Mouse (Mus musculus): ENCODE data around the gene Celf2.
"Not testable (repeated sequence)": the region's sequence is repeated elsewhere in the genome, so short reads cannot be mapped to it uniquely, and the experiment has no call there.

The Celf2 gene

GRCm38 (mm10) chr2:7509463-7509862 lies at the start of gene Celf2:
Celf2 (minus strand) TSS chr2:7509563.
- DNase-seq (ENCODE audit: low read depth), result not testable (repeated sequence)

- no peak for DNase-seq (ENCODE audit: low read depth)
These were observed 46.0 kb upstream of the Celf2 start for GRCm38 (mm10) chr2:7555144-7555892.

GRCm38 (mm10) chr2:7554601-7555000 lies 45.2 kb upstream of the Celf2 start:
- no peak for DNase-seq (ENCODE audit: low read depth)

GRCm38 (mm10) chr2:7552887-7553286 lies 43.5 kb upstream of the Celf2 start:
- no peak for DNase-seq (ENCODE audit: low read depth)

DNA sequence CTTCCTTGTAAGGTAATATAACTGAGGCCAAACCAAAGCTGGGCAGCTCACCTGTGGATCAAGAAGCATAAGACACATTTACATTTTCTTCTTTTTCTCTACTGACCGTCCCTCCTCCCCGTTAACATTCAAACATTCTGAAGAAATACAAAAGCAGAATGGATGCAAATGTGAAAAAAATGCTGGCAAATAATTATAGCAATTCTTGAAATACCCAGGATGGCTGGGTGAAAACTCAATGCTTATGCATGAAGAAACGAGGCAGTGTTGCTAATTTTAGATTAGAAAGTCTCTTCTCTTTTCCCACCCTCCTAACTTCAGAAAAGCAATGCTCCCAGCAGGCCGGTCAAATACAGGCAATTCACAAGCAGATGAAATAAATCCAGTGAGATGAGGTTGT lies 39.5 kb upstream of the Celf2 start:
- no peak for DNase-seq (ENCODE audit: low read depth)

GRCm38 (mm10) chr2:7534615-7535204 lies 25.3 kb upstream of the Celf2 start:
- no peak for DNase-seq (ENCODE audit: low read depth)

- no peak for DNase-seq (ENCODE audit: low read depth)
These were observed 24.8 kb upstream of the Celf2 start for GRCm38 (mm10) chr2:7534195-7534594.

DNA sequence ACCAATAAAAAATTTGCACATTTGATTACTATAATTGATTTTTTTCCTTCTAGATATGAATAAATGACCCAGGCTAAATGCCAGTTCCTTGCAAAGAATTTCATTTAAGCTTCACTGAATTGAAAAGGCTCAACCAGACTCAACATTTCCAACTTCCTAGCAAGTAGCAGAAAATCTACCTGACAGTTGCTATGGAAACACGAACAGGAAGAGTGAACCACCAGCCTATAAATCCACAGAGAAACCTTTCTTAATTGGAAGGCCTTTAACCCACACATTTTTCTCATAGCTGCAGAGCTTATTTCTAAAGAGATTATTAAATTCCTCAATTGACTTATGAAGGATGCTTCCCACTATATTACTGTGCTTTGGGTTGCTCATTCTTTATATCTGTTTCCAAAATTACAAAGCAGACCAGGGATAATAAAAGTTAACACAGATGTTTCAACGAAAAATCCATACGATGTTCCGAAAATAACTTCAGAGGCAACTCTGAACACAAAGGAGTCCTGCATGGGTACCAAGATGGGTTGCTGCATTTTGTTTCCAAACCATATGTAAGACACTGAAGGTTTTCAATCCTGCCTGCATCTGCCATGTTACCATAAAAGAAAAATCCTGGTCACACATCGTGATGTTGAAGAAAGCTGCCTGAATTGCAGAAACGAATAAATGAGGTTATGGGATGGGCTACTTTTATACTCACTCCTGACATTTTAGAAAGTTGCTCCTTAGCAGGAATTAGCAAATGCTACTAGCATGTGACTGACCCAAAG lies 22.0 kb upstream of the Celf2 start:
- DNase-seq (ENCODE audit: low read depth), result no peak

- no peak for DNase-seq (ENCODE audit: low read depth)
These were observed 21.3 kb upstream of the Celf2 start for GRCm38 (mm10) chr2:7530461-7531184.

DNA sequence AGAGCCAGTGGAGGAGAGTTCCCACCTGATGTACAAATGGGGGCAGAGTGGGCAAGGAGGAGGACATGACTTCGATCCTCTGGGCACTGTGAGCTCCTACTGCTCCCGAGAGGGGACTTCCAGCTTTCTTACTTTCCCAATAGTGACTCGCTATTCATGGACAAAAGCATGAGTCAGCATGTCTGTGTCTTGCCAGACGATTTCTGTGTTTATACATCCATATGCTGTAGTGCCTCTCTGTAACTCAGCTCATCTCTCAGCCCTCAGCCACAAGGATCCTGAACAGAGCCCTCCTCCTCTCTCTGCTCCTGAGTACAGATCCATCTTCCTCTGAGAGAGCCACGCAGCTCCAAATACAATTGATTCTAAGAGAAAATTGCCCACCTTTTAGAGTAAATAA lies 20.3 kb upstream of the Celf2 start:
- DNase-seq (ENCODE audit: low read depth), result no peak

- no peak for DNase-seq (ENCODE audit: low read depth)
These were observed 17.3 kb upstream of the Celf2 start for GRCm38 (mm10) chr2:7526696-7527095.

- no peak for DNase-seq (ENCODE audit: low read depth)
These were observed 10.1 kb upstream of the Celf2 start for GRCm38 (mm10) chr2:7519473-7519872.

DNA sequence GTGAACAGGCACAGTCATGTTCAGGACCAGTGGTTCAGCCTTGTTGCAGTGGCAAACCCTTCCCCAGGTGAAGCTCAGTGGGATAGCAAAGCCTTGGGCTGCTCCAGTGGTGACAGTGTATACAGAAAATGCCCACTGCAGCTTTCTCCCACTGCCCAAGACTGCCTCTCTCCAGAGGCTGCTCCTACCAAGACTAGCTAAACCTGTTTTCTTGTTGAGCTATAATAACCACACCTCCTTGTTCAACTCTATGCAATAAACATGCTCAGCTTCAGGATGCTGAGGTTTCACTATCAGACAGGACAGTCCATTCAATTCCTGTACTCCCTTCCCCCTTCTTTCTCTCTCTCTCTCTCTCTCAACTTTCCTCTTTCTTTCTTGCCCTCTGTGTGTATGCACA lies 15.9 kb downstream of the Celf2 start:
- no peak for DNase-seq (ENCODE audit: low read depth)

GRCm38 (mm10) chr2:7484974-7485373 lies 24.4 kb downstream of the Celf2 start:
- DNase-seq (ENCODE audit: low read depth), result no peak

DNA sequence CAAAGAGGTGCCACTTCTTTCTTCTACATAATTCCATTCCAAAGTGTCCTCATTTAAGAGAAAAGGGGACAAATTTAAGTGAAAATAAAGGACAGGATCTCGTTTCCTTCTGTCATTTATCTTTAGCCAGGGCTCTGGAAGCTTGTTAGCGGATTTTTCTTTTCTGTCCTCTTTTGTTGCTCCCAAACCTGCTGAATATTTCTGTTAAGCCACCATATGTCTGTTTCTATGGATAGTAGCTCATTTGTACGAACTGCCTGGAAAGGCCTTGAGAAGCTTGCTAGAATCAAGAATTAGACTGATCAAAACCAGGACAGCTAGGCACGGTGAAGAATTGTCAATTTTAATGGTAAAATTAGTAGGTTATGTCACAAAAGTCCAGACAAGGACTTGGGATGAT lies 27.3 kb downstream of the Celf2 start:
- DNase-seq (ENCODE audit: low read depth), result no peak

GRCm38 (mm10) chr2:7460329-7461056 lies 48.9 kb downstream of the Celf2 start:
- DNase-seq (ENCODE audit: low read depth), result no peak

DNA sequence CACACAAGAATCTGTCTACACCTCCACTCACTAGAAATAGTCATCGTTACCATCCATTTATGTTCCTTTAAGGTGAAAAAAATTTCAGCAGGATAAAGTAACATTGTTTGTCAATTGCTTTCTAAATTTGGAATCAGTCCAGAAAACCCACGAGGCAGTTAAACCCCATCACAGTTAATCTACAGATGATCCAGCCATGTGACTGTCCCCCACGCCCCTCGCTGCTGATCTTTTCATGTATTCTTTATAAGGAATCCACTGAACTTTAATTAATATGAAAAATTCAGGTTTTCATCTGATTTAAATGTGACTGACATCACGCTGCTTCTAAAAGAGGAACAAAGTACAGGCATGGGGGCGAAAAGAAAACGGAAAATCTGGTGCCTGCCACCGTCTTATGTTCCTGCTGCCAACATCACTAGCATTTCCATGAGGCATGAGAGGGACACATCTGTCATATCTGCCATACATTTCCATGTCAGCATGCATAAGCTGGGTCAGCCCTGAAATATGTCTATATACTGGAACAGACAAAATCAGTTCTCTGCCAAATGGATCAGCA lies 70.6 kb downstream of the Celf2 start:
- DNase-seq (ENCODE audit: low read depth), result no peak

DNA sequence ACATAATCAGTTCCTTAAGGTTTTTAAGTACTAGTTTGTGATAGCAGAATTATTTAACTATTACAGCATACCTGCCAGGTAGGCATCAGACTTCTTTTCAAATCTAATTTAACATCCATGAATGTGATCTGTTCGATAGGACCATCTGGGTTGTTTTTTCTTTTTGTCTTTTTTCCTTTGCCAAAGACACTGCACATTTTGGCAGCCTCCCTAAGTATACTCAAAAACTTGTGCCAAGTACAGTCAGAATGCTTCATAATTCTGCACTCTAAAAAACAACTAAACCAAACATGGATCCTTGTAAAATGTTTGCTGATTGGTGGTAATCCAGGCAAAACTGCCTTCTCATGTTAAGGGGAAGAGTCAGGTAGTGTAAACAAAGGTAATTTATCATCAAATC lies 82.9 kb downstream of the Celf2 start:
- DNase-seq (ENCODE audit: low read depth), result no peak

DNA sequence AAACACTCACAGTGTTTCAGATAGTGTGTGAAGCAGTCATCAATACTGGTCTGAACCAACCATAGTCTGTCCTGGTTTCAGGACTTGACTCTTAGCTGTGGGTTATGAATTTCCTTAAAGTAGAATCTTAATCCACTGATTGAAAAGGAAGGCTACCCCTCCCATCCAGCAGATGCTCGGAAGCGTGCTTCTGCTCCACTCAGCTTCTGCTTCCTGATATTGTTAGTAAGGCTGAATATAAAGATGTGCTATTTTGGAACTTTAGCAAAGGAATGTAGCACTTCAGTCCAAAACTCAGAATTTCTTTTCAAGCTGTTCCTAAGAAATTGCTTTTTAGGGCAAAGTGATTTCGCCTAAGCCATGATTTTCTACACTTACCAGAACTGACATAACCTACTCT lies 108.8 kb downstream of the Celf2 start:
- DNase-seq (ENCODE audit: low read depth), result no peak

- no peak for DNase-seq (ENCODE audit: low read depth)
These were observed 113.4 kb downstream of the Celf2 start for GRCm38 (mm10) chr2:7395935-7396334.

DNA sequence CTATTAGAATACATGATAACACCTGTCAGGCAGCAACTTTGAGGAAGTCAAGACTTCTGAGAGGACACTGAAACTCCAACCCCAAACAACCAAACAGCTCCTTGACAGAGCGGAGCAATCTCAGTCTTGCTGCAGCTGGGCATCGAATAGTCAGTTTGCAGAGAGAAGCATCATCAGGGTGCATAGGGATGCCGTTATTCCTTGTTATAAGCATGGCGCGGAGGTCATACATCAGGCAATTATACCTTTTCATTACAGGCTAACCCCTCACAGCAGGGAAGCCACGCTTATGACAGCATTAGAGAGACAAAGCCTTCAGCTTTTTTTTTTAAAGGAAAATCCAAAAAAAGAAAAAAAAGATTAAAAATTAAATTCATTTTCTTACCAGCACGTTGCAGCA lies 113.9 kb downstream of the Celf2 start:
- DNase-seq (ENCODE audit: low read depth), result no peak

GRCm38 (mm10) chr2:7392500-7392899 lies 116.9 kb downstream of the Celf2 start:
- no peak for DNase-seq (ENCODE audit: low read depth)

Measured in 416B (cell line).